Mouse (Mus musculus): ENCODE measurements at regions not wholly inside any gene's neighbourhood (a gene's known extent, or its start where the extent isn't known, plus 50 kb on each side); places are given as distances from the start of the nearest gene placed in this dataset.
A peak's percentile ranks its signal among the peaks of the same experiment; 100 is the strongest.

- peak; percentile 32 for DNase-seq
Observed at GRCm38 (mm10) chr13:30085446-30085845, 50.8 kb upstream of the Mboat1 start.

GRCm38 (mm10) chr13:30085005-30085404, 51.3 kb upstream of the Mboat1 start:
- DNase-seq = peak; percentile 92

GRCm38 (mm10) chr13:30084386-30084785, 51.9 kb upstream of the Mboat1 start:
- DNase-seq = no peak

GRCm38 (mm10) chr13:30083949-30084348, 52.3 kb upstream of the Mboat1 start:
- no peak for DNase-seq

- DNase-seq = no peak
Observed at GRCm38 (mm10) chr13:30082761-30083160, 53.5 kb upstream of the Mboat1 start.

GRCm38 (mm10) chr13:30080705-30081474, 55.4 kb upstream of the Mboat1 start:
- peak; percentile 21 for DNase-seq

GRCm38 (mm10) chr13:30074517-30075064, 61.7 kb upstream of the Mboat1 start:
- no peak for DNase-seq

GRCm38 (mm10) chr13:30074069-30074468, 62.2 kb upstream of the Mboat1 start:
- no peak for DNase-seq

- no peak for DNase-seq
Observed at GRCm38 (mm10) chr13:30069397-30069796, 66.9 kb upstream of the Mboat1 start.

- DNase-seq = no peak
Observed at GRCm38 (mm10) chr13:30067581-30068375, 68.5 kb upstream of the Mboat1 start.

- DNase-seq = no peak
Observed at GRCm38 (mm10) chr13:30065520-30065919, 70.8 kb upstream of the Mboat1 start.

GRCm38 (mm10) chr13:30063741-30064140, 72.5 kb upstream of the Mboat1 start:
- DNase-seq = no peak

- DNase-seq = no peak
Observed at GRCm38 (mm10) chr13:30062285-30062684, 74.0 kb upstream of the Mboat1 start.

GRCm38 (mm10) chr13:30055141-30055645, 69.3 kb upstream of the E2f3 start:
- no peak for DNase-seq

GRCm38 (mm10) chr13:30051891-30052550, 66.2 kb upstream of the E2f3 start:
- no peak for DNase-seq

- DNase-seq = no peak
Observed at GRCm38 (mm10) chr13:30050745-30051508, 65.1 kb upstream of the E2f3 start.

GRCm38 (mm10) chr13:30048260-30048859, 62.5 kb upstream of the E2f3 start:
- DNase-seq = no peak

- no peak for DNase-seq
Observed at GRCm38 (mm10) chr13:30046504-30047169, 60.8 kb upstream of the E2f3 start.

- no peak for DNase-seq
Observed at GRCm38 (mm10) chr13:30046061-30046460, 60.2 kb upstream of the E2f3 start.

GRCm38 (mm10) chr13:30045225-30045624, 59.4 kb upstream of the E2f3 start:
- no peak for DNase-seq

GRCm38 (mm10) chr13:30044790-30045189, 58.9 kb upstream of the E2f3 start:
- DNase-seq = no peak

Data from retina, postnatal 1 day (tissue).